Mouse (Mus musculus) bone marrow, adult 2 months (tissue): ENCODE measurements around the gene Pcdh18.

Experiments used
- CTCF ChIP-seq: fragments of 200-500 bp; IDR thresholded peaks from 2 replicates; pipeline ENCODE4 v1.5.1; 2011; ENCODE audit warnings: low read length, control low read depth; ENCODE audit not compliant: control insufficient read depth, insufficient read depth
- POLR2A ChIP-seq: fragments of 200-500 bp; IDR thresholded peaks from 2 replicates; pipeline ENCODE4 v1.6.1; 2011; ENCODE audit warnings: low read depth, mild to moderate bottlenecking, control low read depth, low read length, borderline replicate concordance; ENCODE audit not compliant: control insufficient read depth

DNA sequence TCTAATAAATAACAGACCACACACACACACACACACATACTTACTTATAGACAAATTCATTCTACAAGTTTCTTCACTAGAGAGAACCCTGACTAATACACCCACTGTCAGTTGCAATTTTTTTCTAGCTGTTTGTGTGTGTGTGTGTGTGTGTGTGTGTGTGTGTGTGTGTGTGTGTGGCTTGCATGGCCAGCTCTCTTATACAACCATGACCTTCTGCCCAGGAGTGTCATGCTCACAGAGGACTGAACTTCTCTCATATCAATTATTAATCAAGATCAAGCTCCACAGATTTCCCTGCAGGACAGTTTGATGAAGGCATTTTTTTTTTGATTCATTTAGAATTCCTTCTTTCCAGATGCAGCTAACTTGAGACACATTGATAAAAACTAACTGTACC is 18.6 kb downstream of the Pcdh18 start:
- no peak for TF ChIP-seq CTCF
- TF ChIP-seq POLR2A, result no peak
